Mouse (Mus musculus) layer of hippocampus, adult 6 months (tissue): Measurements from ENCODE around the gene Dtd1. TPM values are rescaled to one million over a fixed set of nuclear protein-coding genes. Genes with fewer than 3 reads are reported as not detected.

Experiments
- long read RNA-seq, 2 experiments: library from polyadenylated mRNA; unstranded; transcript quantifications; one replicate each; pipeline ENCODE4 v2.0.0; 2019 to 2020
- microRNA-seq: library from miRNA; unstranded; fragments of <30 nt; microRNA quantifications from one replicate; pipeline ENCODE4 v1.2.0, GENCODE M21; 2020
- polyA plus RNA-seq: library from polyadenylated mRNA; unstranded; fragments of <200 nt; fragmentation: Nextera tagmentation; gene quantifications from 2 replicates; pipeline ENCODE4 v1.2.3, GENCODE M21; 2021

Gene Dtd1
- polyA plus RNA-seq = 154 and 161 TPM in 2 replicates
- long read RNA-seq, experiment 1, transcript Dtd1-201 (6 exons, 1,350 nt) = major isoform, 171 of 200 reads
- long read RNA-seq, experiment 1, partial matches to known transcripts = 20 of 200 reads
- long read RNA-seq, experiment 1, other reads (novel, unspliced or antisense) = 9 of 200 reads
- long read RNA-seq, experiment 2, transcript Dtd1-201 (6 exons, 1,350 nt) = major isoform, 254 of 266 reads
- long read RNA-seq, experiment 2, partial matches to known transcripts = 1 of 266 reads
- long read RNA-seq, experiment 2, other reads (novel, unspliced or antisense) = 11 of 266 reads

DNA sequence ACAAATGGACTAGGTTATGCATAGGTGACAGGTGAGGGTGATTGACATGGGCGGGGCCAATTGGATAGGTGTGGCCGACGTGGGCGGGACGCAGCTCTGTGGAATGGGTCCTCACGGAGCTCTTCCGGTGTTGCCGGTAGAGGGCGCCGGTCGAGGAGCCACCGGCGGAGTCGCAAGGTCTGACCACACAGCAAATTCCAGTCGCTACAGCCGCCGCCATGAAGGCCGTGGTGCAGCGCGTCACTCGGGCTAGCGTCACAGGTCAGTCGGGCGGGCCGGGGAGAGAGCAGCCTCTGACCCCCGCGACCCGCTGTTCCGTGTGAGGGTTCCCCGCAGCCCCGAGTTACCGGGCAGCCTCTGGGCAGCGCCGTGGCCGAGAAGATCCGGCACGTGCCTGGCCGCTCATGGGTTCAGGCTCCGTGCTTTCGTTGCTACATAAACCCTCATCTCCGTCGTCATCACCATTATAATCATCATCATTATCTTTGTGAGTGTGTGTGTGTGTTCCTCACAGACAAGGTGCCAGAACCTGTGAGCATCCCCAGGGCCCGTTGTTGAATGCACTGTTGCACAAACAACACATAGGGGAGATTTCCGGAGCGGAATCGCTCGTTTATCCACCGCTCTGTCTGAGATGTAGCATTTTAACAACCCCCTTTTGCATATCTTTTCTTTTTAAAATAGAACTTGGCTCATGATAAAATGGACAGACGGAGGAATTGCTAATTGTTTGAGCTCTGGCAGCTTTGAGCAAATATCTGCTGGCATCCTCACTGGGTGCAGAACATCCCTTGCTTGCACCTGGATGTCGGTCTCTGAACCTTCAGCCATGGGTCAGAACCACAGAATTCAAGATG, at the start of gene Dtd1:
TSS of gene Dtd1 (plus strand) at position 67 of the 857 bp plus-strand sequence.

GRCm38 (mm10) chr2:144550529-144550928, 49.2 kb upstream of the Dtd1 start, which contains the start of gene Rbbp9:
TSS of gene Rbbp9 (minus strand) at chr2:144550869.

GRCm38 (mm10) chr2:144555820-144556552, 43.7 kb upstream of the Dtd1 start, which contains the start of gene Sec23b:
TSS of gene Sec23b (plus strand) at chr2:144556229.

GRCm38 (mm10) chr2:144593951-144594651, 5.6 kb upstream of the Dtd1 start, which contains the start of gene Smim26:
TSS of gene Smim26 (plus strand) at chr2:144594054.

Small RNAs within 50 kb of the gene (microRNA-seq; reads per million reads assigned to microRNA genes)
- not detected for gene Gm24823

Other genes with a start within 250 kb of the Dtd1 start
- gene Kat14, start 230.9 kb upstream of the Dtd1 start, polyA plus RNA-seq = 8.7 and 10.6 TPM in 2 replicates
- 3.4 and 3.8 TPM in 2 replicates for gene Pet117, start 230.9 kb upstream of the Dtd1 start, polyA plus RNA-seq
- gene Dzank1, start 72.5 kb upstream of the Dtd1 start, polyA plus RNA-seq = 44.7 and 62.4 TPM in 2 replicates
- gene Polr3f, start 72.2 kb upstream of the Dtd1 start, polyA plus RNA-seq = 3.5 and 4.4 TPM in 2 replicates
- 38.7 and 39.0 TPM in 2 replicates for gene Rbbp9, start 49.0 kb upstream of the Dtd1 start, polyA plus RNA-seq
- 52.0 and 55.4 TPM in 2 replicates for gene Sec23b, start 43.7 kb upstream of the Dtd1 start, polyA plus RNA-seq
- gene Smim26, start 5.8 kb upstream of the Dtd1 start, polyA plus RNA-seq = 141 and 145 TPM in 2 replicates
- not detected in 2 replicates for gene Scp2d1, start 223.8 kb downstream of the Dtd1 start, polyA plus RNA-seq